Mouse (Mus musculus): ENCODE results near the gene Mapk7. TPM values are rescaled to one million over a fixed set of nuclear protein-coding genes. Genes with fewer than 3 reads are reported as not detected.

The Mapk7 gene
- polyA plus RNA-seq, 1 experiment: 13.8 TPM

GRCm38 (mm10) chr11:61470880-61471279 is 23.3 kb downstream of the Mapk7 start:
- DNase-seq (ENCODE audit: low read depth, low spot score): no peak

GRCm38 (mm10) chr11:61469317-61469917 is 24.8 kb downstream of the Mapk7 start:
- WGBS: 51% methylated on average over 7 of the region's 7 CpGs
- no peak for DNase-seq (ENCODE audit: low read depth, low spot score)

GRCm38 (mm10) chr11:61468534-61468933 is 25.7 kb downstream of the Mapk7 start:
- no peak for DNase-seq (ENCODE audit: low read depth, low spot score)
- WGBS: 87% methylated on average over 4 of the region's 4 CpGs

GRCm38 (mm10) chr11:61465422-61465821 is 28.8 kb downstream of the Mapk7 start:
- 42% methylated on average over 4 of the region's 4 CpGs for WGBS
- no peak for DNase-seq (ENCODE audit: low read depth, low spot score)

- DNase-seq (ENCODE audit: low read depth, low spot score): no peak
- WGBS: 72% methylated on average over 2 of the region's 2 CpGs
Observed at GRCm38 (mm10) chr11:61464071-61464470, 30.1 kb downstream of the Mapk7 start.

GRCm38 (mm10) chr11:61449499-61450292 is 44.5 kb downstream of the Mapk7 start:
- 71% methylated on average over 24 of the region's 24 CpGs for WGBS
- DNase-seq (ENCODE audit: low read depth, low spot score): no peak

- WGBS: 43% methylated on average over 9 of the region's 9 CpGs
- DNase-seq (ENCODE audit: low read depth, low spot score): no peak
Observed at GRCm38 (mm10) chr11:61448599-61449225, 45.5 kb downstream of the Mapk7 start.

GRCm38 (mm10) chr11:61448041-61448440 is 46.2 kb downstream of the Mapk7 start:
- WGBS: 32% methylated on average over 5 of the region's 5 CpGs
- DNase-seq (ENCODE audit: low read depth, low spot score): no peak

- WGBS: 83% methylated on average over 8 of the region's 8 CpGs
- DNase-seq (ENCODE audit: low read depth, low spot score): no peak
Observed at GRCm38 (mm10) chr11:61447296-61447695, 46.9 kb downstream of the Mapk7 start.

- DNase-seq (ENCODE audit: low read depth, low spot score): no peak
- WGBS: 87% methylated on average over 6 of the region's 6 CpGs
Observed at GRCm38 (mm10) chr11:61443807-61444206, 50.4 kb downstream of the Mapk7 start.

GRCm38 (mm10) chr11:61441670-61442069 is 52.5 kb downstream of the Mapk7 start:
- no peak for DNase-seq (ENCODE audit: low read depth, low spot score)
- WGBS: 81% methylated on average over 7 of the region's 7 CpGs

GRCm38 (mm10) chr11:61440416-61440815 is 53.8 kb downstream of the Mapk7 start:
- no peak for DNase-seq (ENCODE audit: low read depth, low spot score)
- 95% methylated on average over 4 of the region's 4 CpGs for WGBS

GRCm38 (mm10) chr11:61439170-61439569 is 55.0 kb downstream of the Mapk7 start:
- no peak for DNase-seq (ENCODE audit: low read depth, low spot score)
- WGBS: 60% methylated on average over 3 of the region's 3 CpGs

Other genes with a start within 250 kb of the Mapk7 start
- gene Aldh3a2, start 226.9 kb downstream of the Mapk7 start, polyA plus RNA-seq (2012; rRNA removed): 65.4 and 133 TPM in 2 replicates
- gene Slc47a2, start 151.5 kb downstream of the Mapk7 start, polyA plus RNA-seq (2012; rRNA removed): not detected in 2 replicates
- 4.2 and 17.0 TPM in 2 replicates for gene Slc47a1, start 116.1 kb downstream of the Mapk7 start, polyA plus RNA-seq (2012; rRNA removed)
- gene Rnf112, start 40.3 kb downstream of the Mapk7 start, polyA plus RNA-seq (2012; rRNA removed): 0.30 and 0.62 TPM in 2 replicates
- 58.2 and 69.7 TPM in 2 replicates for gene Mfap4, start 9.0 kb downstream of the Mapk7 start, polyA plus RNA-seq (2012; rRNA removed)
- 15.3 and 25.4 TPM in 2 replicates for gene B9d1, start 10.7 kb upstream of the Mapk7 start, polyA plus RNA-seq (2012; rRNA removed)
- gene Epn2, start 85.3 kb upstream of the Mapk7 start, polyA plus RNA-seq (2012; rRNA removed): 10.6 and 12.7 TPM in 2 replicates
- gene Grap, start 158.9 kb upstream of the Mapk7 start, polyA plus RNA-seq (2012; rRNA removed): 7.8 and 9.0 TPM in 2 replicates
- 14.9 and 20.8 TPM in 2 replicates for gene Fam83g, start 189.7 kb upstream of the Mapk7 start, polyA plus RNA-seq (2012; rRNA removed)
- 0.05 TPM in 1 of 2 replicates, not detected in the other for gene Slc5a10, start 226.4 kb upstream of the Mapk7 start, polyA plus RNA-seq (2012; rRNA removed)

Measured in large intestine, adult 2 months (tissue).